Mouse (Mus musculus): Measurements from ENCODE around the gene Pprc1. TPM values are rescaled to one million over a fixed set of nuclear protein-coding genes. Genes with fewer than 3 reads are reported as not detected.

Pprc1 gene
- polyA plus RNA-seq, 1 experiment from 2014 or later = 55.1 TPM

DNA sequence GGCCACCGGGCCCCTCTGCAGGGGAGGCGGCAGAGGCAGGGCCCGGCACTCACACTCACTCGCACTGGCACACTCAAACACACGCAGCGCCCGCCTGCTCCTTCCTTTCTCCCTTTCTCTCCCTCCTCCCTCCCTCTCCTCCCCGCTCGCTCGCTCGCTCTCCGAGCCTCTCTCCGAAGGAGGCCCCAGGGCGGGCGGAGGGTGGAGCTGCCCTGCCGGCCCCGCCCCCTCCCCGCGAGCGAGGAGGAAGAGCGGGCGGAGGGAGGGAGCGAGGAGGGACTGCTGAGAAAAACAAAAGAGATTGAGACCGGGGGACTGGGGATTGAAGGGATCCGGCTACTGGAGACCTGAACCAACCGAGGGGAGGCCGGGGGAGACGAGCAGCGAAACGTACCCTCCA, 5.2 kb upstream of the Pprc1 start:
- peak; percentile 95 for DNase-seq
- peak; percentile 71 for ATAC-seq (ENCODE audit: insufficient read depth)
- H3K4me2 ChIP-seq = peak overlapping the region; percentile 89
- 1% methylated on average over 29 of the region's 30 CpGs for WGBS
- H3K27me3 ChIP-seq (ENCODE audit: insufficient read depth, low read length) = no peaks in the 10 kb centered on the region
- H3K4me3 ChIP-seq (ENCODE audit: low read depth, low read length) = peak overlapping the region; percentile 85
- TF ChIP-seq CTCF (IDR thresholded peaks at IDR 0.05; ENCODE audit: low read depth) = no peak
- peak overlapping the region; percentile 93 for H3K9ac ChIP-seq
- H3K9me3 ChIP-seq (ENCODE audit: low read depth, low read length) = no peaks in the 10 kb centered on the region
- peak overlapping the region; percentile 96 for H3K27ac ChIP-seq (ENCODE audit: low read depth)
- H3K4me1 ChIP-seq (ENCODE audit: insufficient read depth) = peaks cover 40% of the 10 kb centered on the region
- H3K36me3 ChIP-seq (ENCODE audit: insufficient read depth) = peaks cover 25% of the 10 kb centered on the region

GRCm38 (mm10) chr19:46040149-46040902, 4.4 kb upstream of the Pprc1 start:
- Histone ChIP-seq H3K4me1 (ENCODE audit: insufficient read depth) (peaks cover 40% of the 10 kb centered on the region), H3K9me3 (ENCODE audit: low read depth, low read length) (no peaks in the 10 kb centered on the region), H3K27ac (ENCODE audit: low read depth) (peak overlapping the region; percentile 96), H3K36me3 (ENCODE audit: insufficient read depth) (peaks cover 16% of the 10 kb centered on the region), H3K4me2 (peak overlapping the region; percentile 89), H3K9ac (peak overlapping the region; percentile 93), H3K27me3 (ENCODE audit: insufficient read depth, low read length) (no peaks in the 10 kb centered on the region), H3K4me3 (ENCODE audit: low read depth, low read length) (peak overlapping the region; percentile 85)
- DNase-seq (peak; percentile 26), ATAC-seq (ENCODE audit: insufficient read depth) (no peak)
- 35% methylated on average over 14 of the region's 14 CpGs for WGBS
- no peak for TF ChIP-seq CTCF (IDR thresholded peaks at IDR 0.05; ENCODE audit: low read depth)

DNA sequence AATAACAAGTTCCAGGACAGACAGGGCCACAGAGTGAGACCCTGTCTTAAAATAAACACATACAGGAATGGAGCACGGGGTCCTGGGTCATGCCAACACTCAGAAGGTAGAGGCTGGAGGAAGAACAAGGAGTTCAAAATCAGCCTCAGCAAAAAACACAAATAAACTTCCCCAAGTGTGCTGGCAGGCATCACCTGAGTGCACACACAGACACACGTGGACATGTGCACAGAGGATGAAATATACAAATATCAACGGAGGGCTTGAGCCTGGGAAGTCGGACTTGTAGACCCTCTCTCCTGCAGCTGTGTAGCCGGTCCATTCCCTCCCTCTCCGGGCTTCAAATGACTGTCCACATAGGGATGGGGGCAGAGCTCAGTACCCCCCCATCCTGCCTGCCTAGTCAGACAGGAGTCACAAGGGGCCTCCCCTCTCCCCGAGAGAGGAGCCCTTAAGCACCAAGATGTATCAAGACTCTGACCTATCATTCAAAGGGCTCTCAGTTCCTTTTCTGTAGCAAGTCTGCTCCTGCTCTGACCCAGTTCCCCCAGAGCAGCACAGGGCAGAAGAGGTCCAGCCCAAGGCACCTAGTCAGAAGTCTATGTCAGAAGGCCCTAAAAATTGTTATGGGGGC, 3.3 kb upstream of the Pprc1 start:
- Histone ChIP-seq H3K4me3 (ENCODE audit: low read depth, low read length) (peak overlapping the region; percentile 88), H3K27ac (ENCODE audit: low read depth) (peak overlapping the region; percentile 99), H3K4me1 (ENCODE audit: insufficient read depth) (peaks cover 42% of the 10 kb centered on the region), H3K36me3 (ENCODE audit: insufficient read depth) (peaks cover 5% of the 10 kb centered on the region), H3K9ac (peak overlapping the region; percentile 62), H3K9me3 (ENCODE audit: low read depth, low read length) (no peaks in the 10 kb centered on the region), H3K4me2 (peak overlapping the region; percentile 77), H3K27me3 (ENCODE audit: insufficient read depth, low read length) (no peaks in the 10 kb centered on the region)
- no peak for ATAC-seq (ENCODE audit: insufficient read depth)
- WGBS = 3% methylated on average over 7 of the region's 7 CpGs
- peak; percentile 21 for DNase-seq
- no peak for TF ChIP-seq CTCF (IDR thresholded peaks at IDR 0.05; ENCODE audit: low read depth)

- Histone ChIP-seq H3K27ac (ENCODE audit: low read depth) (peak overlapping the region; percentile 99), H3K4me3 (ENCODE audit: low read depth, low read length) (peak overlapping the region; percentile 88), H3K4me2 (peak overlapping the region; percentile 77), H3K36me3 (ENCODE audit: insufficient read depth) (0 out of 2 replicates have a peak, but pooled peaks cover 1% of the 10 kb centered on the region), H3K27me3 (ENCODE audit: insufficient read depth, low read length) (no peaks in the 10 kb centered on the region), H3K9ac (peak overlapping the region; percentile 62), H3K9me3 (ENCODE audit: low read depth, low read length) (no peaks in the 10 kb centered on the region), H3K4me1 (ENCODE audit: insufficient read depth) (peaks cover 44% of the 10 kb centered on the region)
- ATAC-seq (ENCODE audit: insufficient read depth) (no peak), DNase-seq (peak; percentile 93)
- no peak for TF ChIP-seq CTCF (IDR thresholded peaks at IDR 0.05; ENCODE audit: low read depth)
- 1% methylated on average over 12 of the region's 14 CpGs for WGBS
These were observed 2.7 kb upstream of the Pprc1 start for GRCm38 (mm10) chr19:46041933-46042475.

DNA sequence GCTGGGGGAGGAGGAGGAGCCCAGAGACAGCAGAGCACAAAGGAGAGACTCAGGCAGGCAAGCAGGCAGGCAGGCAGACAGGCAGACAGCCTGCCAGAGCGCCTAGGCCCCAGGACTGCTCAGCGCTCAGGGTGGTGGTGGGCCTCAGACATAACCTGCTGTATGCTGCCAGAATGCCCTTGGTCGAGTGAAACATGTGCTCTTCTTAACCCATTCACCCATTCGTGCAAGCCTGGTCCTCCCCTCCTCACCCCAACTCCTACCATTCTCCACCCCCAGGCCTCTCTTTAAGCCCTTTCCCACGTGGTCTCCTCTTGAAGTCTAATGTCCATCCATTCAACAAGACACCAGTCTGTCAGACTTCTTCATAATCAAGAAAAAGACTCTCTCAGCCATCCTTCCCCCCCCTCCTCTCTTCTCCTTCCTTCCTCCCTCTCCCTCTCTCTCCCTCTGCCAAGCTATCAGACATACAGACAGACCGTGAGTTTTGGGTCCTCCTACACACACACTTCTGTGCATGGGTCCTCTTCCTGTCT, 2.1 kb upstream of the Pprc1 start:
- no peak for ATAC-seq (ENCODE audit: insufficient read depth)
- Histone ChIP-seq H3K36me3 (ENCODE audit: insufficient read depth) (no peaks in the 10 kb centered on the region), H3K4me2 (peak overlapping the region; percentile 77), H3K9ac (peak overlapping the region; percentile 62), H3K27ac (ENCODE audit: low read depth) (peak overlapping the region; percentile 99), H3K4me3 (ENCODE audit: low read depth, low read length) (peak overlapping the region; percentile 88), H3K27me3 (ENCODE audit: insufficient read depth, low read length) (no peaks in the 10 kb centered on the region), H3K9me3 (ENCODE audit: low read depth, low read length) (no peaks in the 10 kb centered on the region), H3K4me1 (ENCODE audit: insufficient read depth) (peaks cover 40% of the 10 kb centered on the region)
- peak; percentile 55 for DNase-seq
- no peak for TF ChIP-seq CTCF (IDR thresholded peaks at IDR 0.05; ENCODE audit: low read depth)
- WGBS = under 1% methylated on average over 6 of the region's 6 CpGs

- Histone ChIP-seq H3K36me3 (ENCODE audit: insufficient read depth) (no peaks in the 10 kb centered on the region), H3K27me3 (ENCODE audit: insufficient read depth, low read length) (no peaks in the 10 kb centered on the region), H3K27ac (ENCODE audit: low read depth) (peak overlapping the region; percentile 99), H3K4me3 (ENCODE audit: low read depth, low read length) (peak overlapping the region; percentile 88), H3K9ac (peak overlapping the region; percentile 98; the same call in 1 of the 2 replicates), H3K4me1 (ENCODE audit: insufficient read depth) (peaks cover 40% of the 10 kb centered on the region), H3K4me2 (peak overlapping the region; percentile 77), H3K9me3 (ENCODE audit: low read depth, low read length) (no peaks in the 10 kb centered on the region)
- DNase-seq (peak; percentile 55), ATAC-seq (ENCODE audit: insufficient read depth) (no peak)
- no peak for TF ChIP-seq CTCF (IDR thresholded peaks at IDR 0.05; ENCODE audit: low read depth)
- WGBS = 50% methylated on average over 7 of the region's 7 CpGs
These were observed 1.3 kb upstream of the Pprc1 start for GRCm38 (mm10) chr19:46043380-46043779.

Measured in lung, embryonic 14.5 days (tissue).